Mouse (Mus musculus) myocyte (in vitro differentiated cells): ENCODE measurements around the gene Pvr. TPM values are rescaled to one million over a fixed set of nuclear protein-coding genes. Genes with fewer than 3 reads are reported as not detected.

Experiments used
- H3K27me3 ChIP-seq: one replicate; pipeline ENCODE4 v1.6.1; 2011; ENCODE audit not compliant: control insufficient read depth, insufficient read depth, insufficient read length
- H3K36me3 ChIP-seq: one replicate; pipeline ENCODE4 v1.6.1; 2011; ENCODE audit not compliant: control insufficient read depth, insufficient read depth
- H3K4me2 ChIP-seq: one replicate; pipeline ENCODE4 v1.6.1; 2011; ENCODE audit warnings: low read depth, control low read depth
- H3K4me3 ChIP-seq: one replicate; pipeline ENCODE4 v1.5.1; 2011; ENCODE audit warnings: mild to moderate bottlenecking, control low read depth, moderate library complexity
- H3K79me2 ChIP-seq: one replicate; pipeline ENCODE4 v1.6.1; 2011; ENCODE audit not compliant: control insufficient read depth, insufficient read depth
- H3ac ChIP-seq: one replicate; pipeline ENCODE4 v1.6.1; 2011; ENCODE audit not compliant: control insufficient read depth, insufficient read length
- CEBPB ChIP-seq: IDR thresholded peaks from 2 replicates; pipeline ENCODE4 v1.6.1; 2011; ENCODE audit warnings: mild to moderate bottlenecking, moderate library complexity; ENCODE audit not compliant: poor library complexity, insufficient read depth, severe bottlenecking
- E2F4 ChIP-seq: IDR thresholded peaks from one replicate; pipeline ENCODE4 v1.6.1; 2011; ENCODE audit warnings: mild to moderate bottlenecking, control low read depth, moderate library complexity; ENCODE audit not compliant: insufficient read depth
- MAX ChIP-seq: IDR thresholded peaks from one replicate; pipeline ENCODE4 v1.6.1; 2011; ENCODE audit warnings: low read depth, mild to moderate bottlenecking, control low read depth
- MYOD1 ChIP-seq, 3 experiments: IDR thresholded peaks; one replicate each; pipeline ENCODE4 v1.6.1; 2011; ENCODE audit warnings: control low read depth in 2 of 3, low read depth in 2 of 3, mild to moderate bottlenecking in 2 of 3, moderate library complexity in 1 of 3; ENCODE audit not compliant: insufficient read length in 2 of 3, control insufficient read depth in 1 of 3
- MYOG ChIP-seq, 3 experiments: IDR thresholded peaks; one replicate each; pipeline ENCODE4 v1.6.1; 2011; ENCODE audit warnings: control low read depth in 2 of 3, low read depth in 2 of 3, mild to moderate bottlenecking in 2 of 3; ENCODE audit not compliant: insufficient read length in 2 of 3, control insufficient read depth in 1 of 3, insufficient read depth in 1 of 3
- POLR2A ChIP-seq: IDR thresholded peaks from one replicate; pipeline ENCODE4 v1.6.1; 2011; ENCODE audit warnings: low read depth, mild to moderate bottlenecking, control low read depth, moderate library complexity; ENCODE audit not compliant: insufficient read length
- POLR2AphosphoS2 ChIP-seq: IDR thresholded peaks from one replicate; pipeline ENCODE4 v1.6.1; 2011; ENCODE audit warnings: low read depth, control low read depth; ENCODE audit not compliant: insufficient read length
- REST ChIP-seq: IDR thresholded peaks from one replicate; pipeline ENCODE4 v1.6.1; 2011; ENCODE audit warnings: mild to moderate bottlenecking, control low read depth, moderate library complexity; ENCODE audit not compliant: insufficient read depth, insufficient read length
- SRF ChIP-seq: IDR thresholded peaks from one replicate; pipeline ENCODE4 v1.6.1; 2011; ENCODE audit warnings: low read depth; ENCODE audit not compliant: control insufficient read depth, insufficient read length
- TCF12 ChIP-seq: IDR thresholded peaks from one replicate; pipeline ENCODE4 v1.6.1; 2011; ENCODE audit warnings: mild to moderate bottlenecking, control low read depth; ENCODE audit not compliant: poor library complexity, insufficient read depth, severe bottlenecking
- TCF3 ChIP-seq: IDR thresholded peaks from one replicate; pipeline ENCODE4 v1.6.1; 2011; ENCODE audit warnings: low read depth, control low read depth; ENCODE audit not compliant: insufficient read length
- USF1 ChIP-seq: IDR thresholded peaks from one replicate; pipeline ENCODE4 v1.6.1; 2011; ENCODE audit warnings: low read depth, mild to moderate bottlenecking, control low read depth, moderate library complexity
- polyA plus RNA-seq: library from polyadenylated mRNA; unstranded; fragments of >200 nt; fragmentation: generic; extraction: Trizol; gene quantifications from one replicate; pipeline ENCODE4 v1.2.1, GENCODE M21; 2012; ENCODE audit warnings: missing spikeins

The Pvr gene
- polyA plus RNA-seq, 1 experiment, result 39.7 TPM

GRCm38 (mm10) chr7:19949996-19950395, 29.0 kb upstream of the Pvr start:
- Histone ChIP-seq H3K36me3 (no peaks in the 10 kb centered on the region), H3K27me3 (no peaks in the 10 kb centered on the region), H3K4me3 (no peak overlapping the region), H3K4me2 (no peak overlapping the region), H3K79me2 (no peaks in the 10 kb centered on the region), H3ac (no peak overlapping the region)
- TF ChIP-seq REST, result no peak
- TF ChIP-seq USF1, result no peak
- no peak for TF ChIP-seq MYOD1 (IDR thresholded peaks at IDR 0.05; ENCODE audit: control insufficient read depth in 1 of 3, insufficient read length in 2 of 3, low read depth in 2 of 3)
- TF ChIP-seq MAX, result no peak
- no peak for TF ChIP-seq CEBPB
- TF ChIP-seq TCF12, result no peak
- no peak for TF ChIP-seq MYOG (IDR thresholded peaks at IDR 0.05; ENCODE audit: control insufficient read depth in 1 of 3, insufficient read depth in 1 of 3, insufficient read length in 2 of 3, low read depth in 2 of 3)
- TF ChIP-seq E2F4, result no peak
- TF ChIP-seq TCF3, result no peak
- no peak for TF ChIP-seq SRF
- no peak for TF ChIP-seq POLR2AphosphoS2
- no peak for TF ChIP-seq POLR2A

GRCm38 (mm10) chr7:19948956-19949355, 28.0 kb upstream of the Pvr start:
- TF ChIP-seq CEBPB (no peak), USF1 (no peak), REST (no peak), SRF (no peak), TCF3 (no peak), TCF12 (no peak), E2F4 (no peak), POLR2AphosphoS2 (no peak), MYOG (IDR thresholded peaks at IDR 0.05; ENCODE audit: control insufficient read depth in 1 of 3, insufficient read depth in 1 of 3, insufficient read length in 2 of 3, low read depth in 2 of 3) (no peak)
- Histone ChIP-seq H3K36me3 (no peaks in the 10 kb centered on the region), H3K4me3 (no peak overlapping the region), H3ac (no peak overlapping the region), H3K27me3 (no peaks in the 10 kb centered on the region), H3K4me2 (no peak overlapping the region), H3K79me2 (no peaks in the 10 kb centered on the region)

- Histone ChIP-seq H3K79me2 (no peaks in the 10 kb centered on the region), H3ac (no peak overlapping the region), H3K27me3 (no peaks in the 10 kb centered on the region), H3K4me2 (no peak overlapping the region), H3K4me3 (no peak overlapping the region), H3K36me3 (no peaks in the 10 kb centered on the region)
- TF ChIP-seq USF1, result no peak
- no peak for TF ChIP-seq REST
- TF ChIP-seq E2F4, result no peak
- TF ChIP-seq TCF3, result no peak
- TF ChIP-seq POLR2A, result no peak
- TF ChIP-seq MAX, result no peak
- no peak for TF ChIP-seq SRF
- TF ChIP-seq TCF12, result no peak
- no peak for TF ChIP-seq POLR2AphosphoS2
- TF ChIP-seq MYOD1 (IDR thresholded peaks at IDR 0.05; ENCODE audit: control insufficient read depth in 1 of 3, insufficient read length in 2 of 3, low read depth in 2 of 3), result no peak
- TF ChIP-seq CEBPB, result no peak
- no peak for TF ChIP-seq MYOG (IDR thresholded peaks at IDR 0.05; ENCODE audit: control insufficient read depth in 1 of 3, insufficient read depth in 1 of 3, insufficient read length in 2 of 3, low read depth in 2 of 3)
Observed at GRCm38 (mm10) chr7:19945821-19946515, 25.0 kb upstream of the Pvr start.

- Histone ChIP-seq H3K27me3 (no peaks in the 10 kb centered on the region), H3K4me2 (no peak overlapping the region), H3K79me2 (no peaks in the 10 kb centered on the region), H3K36me3 (no peaks in the 10 kb centered on the region), H3K4me3 (no peak overlapping the region), H3ac (no peak overlapping the region)
- TF ChIP-seq MAX (no peak), E2F4 (no peak), POLR2AphosphoS2 (no peak), SRF (no peak), POLR2A (no peak), TCF3 (no peak), MYOD1 (IDR thresholded peaks at IDR 0.05; ENCODE audit: control insufficient read depth in 1 of 3, insufficient read length in 2 of 3, low read depth in 2 of 3) (no peak), MYOG (IDR thresholded peaks at IDR 0.05; ENCODE audit: control insufficient read depth in 1 of 3, insufficient read depth in 1 of 3, insufficient read length in 2 of 3, low read depth in 2 of 3) (no peak), CEBPB (no peak), USF1 (no peak), TCF12 (no peak)
Observed at GRCm38 (mm10) chr7:19945201-19945600, 24.2 kb upstream of the Pvr start.
